Mouse (Mus musculus) ZHBTc4 (cell line): Measurements from ENCODE around the gene E130311K13Rik.
A peak's percentile ranks its signal among the peaks of the same experiment; 100 is the strongest.

Experiments
- DNase-seq: peaks from one replicate; pipeline ENCODE4 v3.0.0-alpha.2; 2011; ENCODE audit warnings: low read depth, low spot score

Gene E130311K13Rik

DNA sequence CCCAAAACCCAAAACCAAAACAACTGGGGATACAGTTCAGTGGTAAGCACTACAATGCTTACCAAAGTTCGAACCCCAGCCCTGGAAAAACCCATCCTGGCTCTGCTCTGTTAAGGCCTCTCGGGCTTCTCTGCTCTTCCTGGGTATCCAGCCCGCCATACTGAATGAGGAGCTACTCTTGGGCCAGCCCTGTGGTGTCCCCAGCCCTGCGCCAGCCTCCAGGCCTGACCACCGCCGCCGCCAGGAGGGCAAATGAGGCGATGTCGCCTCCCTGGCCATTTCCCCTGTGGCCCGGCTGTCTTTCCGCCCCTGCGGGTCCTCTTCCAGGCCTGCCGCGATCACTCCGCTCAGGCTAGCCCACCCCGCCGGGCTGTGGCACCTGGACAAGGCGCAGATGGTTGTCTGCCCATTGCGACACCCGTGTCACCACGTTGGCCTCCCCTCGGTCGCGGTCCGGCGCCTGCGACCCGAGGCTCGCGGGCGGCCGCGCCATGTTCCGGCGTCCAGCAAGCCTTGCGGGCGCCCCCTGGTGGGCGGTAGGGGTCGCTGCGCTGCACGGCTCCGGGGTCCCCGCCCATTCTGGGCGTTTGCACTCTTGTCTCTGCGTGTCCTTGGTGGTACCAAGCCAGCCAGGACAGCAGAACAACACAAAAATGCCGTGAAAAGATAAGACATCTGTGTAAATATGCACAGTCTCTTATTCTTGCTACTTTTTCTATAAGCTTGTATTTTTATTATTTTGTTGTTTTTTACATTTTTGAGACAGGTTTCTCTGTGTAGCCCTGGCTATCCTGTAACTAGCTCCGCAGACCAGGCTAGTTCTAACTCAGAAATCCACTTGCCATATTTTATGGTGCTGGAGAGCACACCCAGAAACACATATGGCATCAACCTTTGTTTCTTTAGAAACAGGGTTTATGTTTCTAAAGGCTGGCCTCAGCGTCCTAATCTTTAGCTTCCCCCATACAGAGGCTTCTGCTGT is at the start of gene E130311K13Rik:
E130311K13Rik (minus strand) TSS at position 595 of the 982 bp plus-strand sequence.
- DNase-seq, result peak; percentile 91

DNA sequence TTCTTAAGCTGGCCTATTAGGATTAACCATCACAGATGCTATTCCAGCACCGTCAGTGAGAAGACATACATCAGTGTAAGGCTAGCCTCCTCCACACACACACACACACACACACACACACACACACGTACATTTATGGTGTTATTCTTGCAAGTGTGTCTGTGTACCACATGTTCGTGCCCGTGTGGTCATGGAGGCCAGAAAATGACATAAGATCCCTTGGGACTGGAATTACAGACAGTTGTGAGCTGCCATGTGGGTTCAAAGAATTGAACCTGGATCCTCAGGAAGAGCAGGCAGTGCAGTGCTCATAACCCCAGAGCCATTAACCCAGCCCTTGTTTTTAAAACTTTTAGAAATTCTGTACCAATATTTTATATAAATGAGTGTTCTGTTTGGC is 48.6 kb upstream of the E130311K13Rik start:
- DNase-seq, result no peak

- peak; percentile 97 for DNase-seq
Observed at GRCm38 (mm10) chr3:63975955-63976908, 47.0 kb upstream of the E130311K13Rik start, which contains the start of gene Gmps. Gene Gmps, plus strand, starts transcription at chr3:63976106.

GRCm38 (mm10) chr3:63965929-63966328 is 36.7 kb upstream of the E130311K13Rik start:
- no peak for DNase-seq

GRCm38 (mm10) chr3:63964922-63965249 is 35.6 kb upstream of the E130311K13Rik start:
- DNase-seq, result no peak

DNA sequence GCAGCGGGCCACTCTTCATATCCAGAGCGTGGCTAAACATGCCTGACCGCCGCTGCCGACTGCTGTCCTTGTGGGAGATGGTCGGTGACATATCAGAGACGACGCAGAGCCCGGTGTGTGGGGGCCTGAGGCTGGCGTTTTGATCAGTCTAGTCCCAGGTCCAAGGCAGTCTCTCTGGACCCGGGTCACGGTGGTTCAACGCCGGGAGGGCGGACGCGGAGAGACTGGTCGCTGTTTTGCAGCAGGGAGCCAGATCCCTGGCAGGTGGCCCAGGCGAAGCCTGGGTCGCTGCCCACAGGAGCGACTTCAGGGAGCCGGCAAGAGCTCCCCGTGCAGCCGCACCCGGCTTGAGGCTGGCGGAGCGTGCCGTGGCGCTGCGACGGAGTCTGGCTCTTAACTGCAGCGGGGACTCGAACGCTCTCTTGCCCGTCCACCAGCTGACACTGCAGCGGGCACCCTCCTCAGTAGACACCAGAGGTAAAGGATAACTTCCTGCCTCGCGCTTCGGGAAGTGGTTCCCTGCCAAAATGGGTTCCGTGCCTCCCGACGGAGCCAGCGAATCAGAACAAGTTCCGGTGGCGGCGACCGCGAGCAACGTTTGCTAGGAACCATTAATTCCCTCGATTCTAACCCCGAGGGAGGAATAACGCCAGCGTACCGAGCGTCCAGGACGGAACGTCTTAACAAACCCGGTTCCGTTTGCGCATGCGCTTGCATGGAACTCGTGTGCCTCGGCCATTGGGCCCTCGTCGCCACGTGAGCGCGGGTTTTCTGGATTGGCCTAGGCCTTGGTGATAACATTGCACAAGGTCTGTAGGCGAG is 35.0 kb upstream of the E130311K13Rik start, which contains the start of gene Slc33a1:
Slc33a1 (minus strand) TSS at position 669 of the 822 bp plus-strand sequence.
- peak; percentile 99 for DNase-seq

GRCm38 (mm10) chr3:63963421-63964099 is 34.3 kb upstream of the E130311K13Rik start:
- peak; percentile 8 for DNase-seq

DNA sequence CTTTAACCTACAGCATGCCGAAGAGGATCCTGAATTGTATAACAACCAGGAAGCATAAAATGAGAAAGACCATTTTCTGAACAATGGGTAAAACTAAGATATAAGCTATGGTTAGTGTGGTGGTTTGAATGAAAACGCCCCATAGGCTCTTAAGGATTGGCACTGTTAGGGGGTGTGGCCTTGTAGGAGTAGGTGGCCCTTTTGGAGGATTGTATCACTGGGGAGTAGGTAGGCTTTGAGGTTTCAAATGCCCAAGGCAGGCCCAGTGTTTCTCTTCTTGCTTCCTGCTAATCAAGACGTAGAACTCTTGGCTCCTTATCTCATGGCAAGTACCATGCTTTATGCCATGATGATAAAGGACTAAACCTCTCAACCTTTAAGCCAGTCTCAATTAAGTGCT is 20.6 kb upstream of the E130311K13Rik start:
- no peak for DNase-seq

DNA sequence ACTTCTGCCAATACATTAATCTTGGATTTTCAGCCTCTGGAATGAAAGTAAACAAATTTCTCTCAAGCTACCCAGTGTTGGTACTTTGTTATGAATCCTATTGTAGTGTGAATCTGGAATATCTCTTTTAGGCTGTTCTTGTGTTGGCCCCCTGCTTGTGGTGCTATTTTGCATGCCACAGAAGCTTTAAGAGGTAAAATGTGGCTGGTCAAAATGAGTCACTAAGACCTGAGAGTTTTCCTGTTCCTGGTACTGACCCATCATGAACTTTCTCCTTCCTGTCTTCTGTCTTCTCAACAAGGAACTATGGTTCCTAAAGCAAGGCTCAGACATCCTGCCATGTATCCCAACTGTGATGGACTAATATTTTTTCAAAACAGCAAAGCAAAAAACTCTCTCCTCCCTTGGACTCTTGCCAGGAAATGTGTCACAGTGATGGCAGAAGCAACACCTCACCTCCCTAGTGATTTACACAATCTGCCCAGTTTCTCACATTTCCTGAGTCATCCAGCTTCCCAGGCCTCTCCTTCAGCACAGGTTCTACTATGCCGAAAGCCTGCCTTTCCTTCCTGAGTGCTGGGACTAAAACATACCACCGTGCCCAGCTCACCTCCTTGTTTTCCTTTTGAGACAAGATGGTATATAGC is 12.1 kb upstream of the E130311K13Rik start:
- DNase-seq, result no peak

DNA sequence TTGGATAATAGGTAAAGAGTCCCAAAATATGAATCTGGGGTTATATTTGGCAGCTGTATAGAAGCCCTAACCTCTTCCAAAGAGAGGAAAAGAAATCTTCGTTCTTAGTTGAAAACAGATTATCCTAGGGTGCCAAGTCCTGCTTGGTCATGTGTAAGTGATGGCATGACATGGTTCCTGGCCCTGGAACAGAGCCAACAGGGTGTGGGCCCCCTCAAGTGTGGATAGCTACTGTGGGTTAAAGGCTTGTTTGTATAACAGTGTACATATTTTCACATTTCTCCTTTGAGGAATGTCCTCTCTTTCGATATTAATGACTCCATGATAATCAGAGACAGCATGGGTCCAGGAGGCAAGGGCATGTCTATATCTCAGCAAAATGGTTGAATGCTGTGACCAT is 9.7 kb upstream of the E130311K13Rik start:
- no peak for DNase-seq

GRCm38 (mm10) chr3:63919634-63920033 is 9.6 kb downstream of the E130311K13Rik start:
- peak; percentile 43 for DNase-seq

GRCm38 (mm10) chr3:63910301-63910700 is 19.0 kb downstream of the E130311K13Rik start:
- DNase-seq, result no peak

- peak; percentile 9 for DNase-seq
Observed at GRCm38 (mm10) chr3:63905241-63905640, 24.0 kb downstream of the E130311K13Rik start.

GRCm38 (mm10) chr3:63904157-63904556 is 25.1 kb downstream of the E130311K13Rik start:
- DNase-seq, result no peak

GRCm38 (mm10) chr3:63900021-63900571 is 29.2 kb downstream of the E130311K13Rik start:
- DNase-seq, result peak; percentile 62

DNA sequence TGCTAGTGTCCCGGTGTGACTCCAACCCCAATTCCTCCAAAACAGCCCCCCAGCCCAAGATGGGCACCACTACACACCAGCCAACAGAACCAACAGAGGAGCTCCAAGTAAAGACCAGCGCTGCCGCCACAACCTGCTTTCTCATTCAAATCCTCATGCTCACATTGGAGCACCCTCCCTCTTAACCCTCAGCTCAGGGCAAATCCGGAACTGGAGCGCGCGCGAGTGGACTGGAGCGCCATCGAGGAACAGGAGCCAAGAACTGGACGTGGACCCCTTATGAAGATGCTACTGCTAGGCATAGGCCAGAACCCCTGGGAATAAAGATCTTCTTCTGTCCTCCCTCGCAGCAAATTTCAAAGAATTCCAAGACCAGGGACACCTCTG is 30.0 kb downstream of the E130311K13Rik start, which contains the start of gene Plch1:
Plch1 (minus strand) TSS at position 164 of the 387 bp plus-strand sequence.
- DNase-seq, result peak; percentile 90

- peak; percentile 94 for DNase-seq
Observed at GRCm38 (mm10) chr3:63898581-63899308, 30.5 kb downstream of the E130311K13Rik start.

- no peak for DNase-seq
Observed at GRCm38 (mm10) chr3:63897177-63897576, 32.1 kb downstream of the E130311K13Rik start.

GRCm38 (mm10) chr3:63896303-63896702 is 33.0 kb downstream of the E130311K13Rik start:
- no peak for DNase-seq
